Mouse (Mus musculus) heart, adult 2 months (tissue): ENCODE measurements at regions not wholly inside any gene's neighbourhood (a gene's known extent, or its start where the extent isn't known, plus 50 kb on each side); places are given as distances from the start of the nearest gene placed in this dataset.

Experiments used
- DNase-seq, 2 experiments: peaks; one replicate each; pipeline ENCODE4 v3.0.0; 2021
- H3K27ac ChIP-seq: fragments of 200-600 bp; 2 replicates; pipeline ENCODE4 v1.8.1; 2022
- H3K27me3 ChIP-seq: fragments of 200-500 bp; 2 replicates; pipeline ENCODE4 v1.6.1; 2012; ENCODE audit warnings: mild to moderate bottlenecking, low read length, inconsistent platforms, mixed read lengths; ENCODE audit not compliant: control insufficient read depth, insufficient read depth
- H3K36me3 ChIP-seq: fragments of 200-500 bp; 2 replicates; pipeline ENCODE4 v1.6.1; 2012; ENCODE audit warnings: low read length, inconsistent platforms; ENCODE audit not compliant: control insufficient read depth, insufficient read depth
- H3K4me1 ChIP-seq: fragments of 200-500 bp; 2 replicates; pipeline ENCODE4 v1.6.1; 2011; ENCODE audit warnings: low read length; ENCODE audit not compliant: control insufficient read depth, insufficient read depth
- H3K4me3 ChIP-seq: fragments of 200-600 bp; 2 replicates; pipeline ENCODE4 v1.8.1; 2022
- H3K79me2 ChIP-seq: fragments of 200-500 bp; replicated peaks from 2 replicates; pipeline ENCODE4 v1.6.1; 2012; ENCODE audit warnings: mild to moderate bottlenecking, inconsistent platforms, low read length, moderate library complexity, mixed read lengths; ENCODE audit not compliant: control insufficient read depth, insufficient read depth
- H3K9ac ChIP-seq: fragments of 200-500 bp; 2 replicates; pipeline ENCODE4 v1.6.1; 2012; ENCODE audit warnings: low read depth, mild to moderate bottlenecking, control low read depth, inconsistent platforms, low read length, mixed read lengths
- CTCF ChIP-seq: fragments of 200-600 bp; IDR thresholded peaks from 2 replicates; pipeline ENCODE4 v1.8.1; 2022; ENCODE audit warnings: antibody characterized with exemption, mild to moderate bottlenecking, moderate library complexity
- EP300 ChIP-seq: fragments of 200-500 bp; IDR thresholded peaks from 2 replicates; pipeline ENCODE4 v1.6.1; 2011; ENCODE audit warnings: low read depth, low read length, control low read depth; ENCODE audit not compliant: insufficient read depth
- POLR2A ChIP-seq: fragments of 200-500 bp; IDR thresholded peaks from 2 replicates; pipeline ENCODE4 v1.6.1; 2011; ENCODE audit warnings: mild to moderate bottlenecking, low read depth, low read length, control low read depth; ENCODE audit not compliant: insufficient read depth
- WGBS: fragments of 180-500 bp; shearing (Covaris S2); methylation state at CpG from one replicate; pipeline ENCODE4 v1.1.7; 2018; 5-methylcytosine and 5-hydroxymethylcytosine counted together
- intact Hi-C: fragments of 180-260 bp; cut with DNase I; formaldehyde crosslinking; loops from one replicate; pipeline ENCODE4 v1.15.1; 2025

DNA sequence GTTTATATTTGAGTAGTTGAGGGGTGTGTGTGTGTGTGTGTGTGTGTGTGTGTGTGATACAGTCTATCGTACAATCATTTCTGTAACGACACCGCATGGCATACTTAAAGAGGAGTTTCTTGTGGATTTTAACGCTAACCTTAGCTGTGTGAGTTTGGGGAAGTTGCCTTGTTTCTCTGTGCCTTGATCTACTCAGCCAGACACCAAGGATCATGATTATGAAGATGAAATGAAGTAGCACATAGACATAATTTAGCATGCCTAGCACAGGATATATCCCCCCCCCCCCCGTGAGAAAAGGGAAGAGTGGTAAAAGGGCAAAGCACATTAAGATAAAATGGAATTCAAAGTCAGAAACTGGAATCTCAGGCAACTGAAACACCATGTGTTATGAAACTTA lies 75.6 kb upstream of the Slc38a2 start:
- Histone ChIP-seq H3K27me3 (no peaks in the 10 kb centered on the region), H3K4me1 (peaks cover 11% of the 10 kb centered on the region), H3K79me2 (no peaks in the 10 kb centered on the region), H3K9ac (no peak overlapping the region), H3K36me3 (peaks cover 3% of the 10 kb centered on the region), H3K4me3 (no peak overlapping the region), H3K27ac (no peak overlapping the region)
- no peak for DNase-seq
- WGBS: 83% methylated on average over 5 of the region's 5 CpGs
- intact Hi-C loops: no loop called here
- no peak for TF ChIP-seq EP300
- no peak for TF ChIP-seq CTCF
- no peak for TF ChIP-seq POLR2A

DNA sequence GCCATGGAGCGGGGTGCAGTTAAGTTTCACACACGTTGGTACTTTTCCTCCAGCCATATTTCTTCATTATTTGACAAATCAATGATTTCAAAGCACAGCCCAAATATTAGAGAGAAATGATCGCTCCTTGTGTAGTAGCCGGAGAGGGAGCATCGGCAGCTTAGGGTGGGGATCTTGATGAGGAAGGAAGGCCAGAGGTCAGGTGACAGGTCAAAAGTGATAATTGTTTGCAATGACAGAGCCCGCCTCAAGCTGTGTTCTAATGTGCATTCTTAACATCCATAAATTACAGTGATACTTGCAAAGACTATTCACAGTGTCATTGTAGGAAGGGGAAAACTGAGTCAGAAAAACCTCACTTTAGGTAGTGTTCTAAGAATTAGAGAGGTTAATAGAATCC lies 75.1 kb upstream of the Slc38a2 start:
- Histone ChIP-seq H3K4me3 (no peak overlapping the region), H3K27me3 (no peaks in the 10 kb centered on the region), H3K36me3 (peaks cover 3% of the 10 kb centered on the region), H3K27ac (peak overlapping the region; percentile 73), H3K4me1 (peaks cover 14% of the 10 kb centered on the region), H3K9ac (no peak overlapping the region), H3K79me2 (no peaks in the 10 kb centered on the region)
- TF ChIP-seq CTCF: no peak
- TF ChIP-seq EP300: no peak
- no peak for TF ChIP-seq POLR2A
- WGBS: 51% methylated on average over 6 of the region's 6 CpGs
- DNase-seq: no peak
- intact Hi-C loops: loop anchor here (5.0 kb wide), 1 partner anchor 77 kb away; the partner anchor contains the start of gene Slc38a2

DNA sequence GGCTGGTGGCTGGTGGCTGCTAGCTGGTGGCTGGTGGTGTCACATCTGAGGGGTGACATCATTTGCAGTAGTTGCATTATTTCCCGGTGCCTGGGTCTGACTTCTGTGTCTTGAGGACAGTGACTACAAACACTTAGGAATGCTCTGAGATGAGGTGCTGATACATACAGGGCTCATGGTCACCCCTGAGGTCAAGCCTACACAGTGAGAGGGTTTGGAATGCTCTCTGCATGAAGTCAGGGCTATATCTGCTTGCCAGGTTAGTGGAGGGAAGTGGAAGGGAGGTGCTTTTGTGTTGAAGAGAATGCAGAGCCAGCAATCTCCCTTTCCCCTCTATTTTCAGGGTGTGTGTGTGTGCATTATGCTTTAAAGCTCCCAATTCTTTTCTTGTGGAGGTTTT lies 74.1 kb upstream of the Slc38a2 start:
- intact Hi-C loops: loop anchor here (5.0 kb wide), 1 partner anchor 76 kb away; the partner anchor contains the start of gene Slc38a2

GRCm38 (mm10) chr15:96772701-96773100 lies 73.2 kb upstream of the Slc38a2 start:
- no peak overlapping the region for H3K4me3 ChIP-seq
- 79% methylated on average over 8 of the region's 8 CpGs for WGBS
- H3K27me3 ChIP-seq: no peaks in the 10 kb centered on the region
- intact Hi-C loops: loop anchor here (5.0 kb wide), 1 partner anchor 75 kb away; the partner anchor contains the start of gene Slc38a2
- no peak for DNase-seq
- H3K4me1 ChIP-seq: peaks cover 12% of the 10 kb centered on the region
- no peaks in the 10 kb centered on the region for H3K79me2 ChIP-seq
- TF ChIP-seq CTCF (no peak), POLR2A (no peak), EP300 (no peak)
- H3K36me3 ChIP-seq: no peaks in the 10 kb centered on the region
- peak overlapping the region; percentile 64 for H3K27ac ChIP-seq
- H3K9ac ChIP-seq: no peak overlapping the region

More for the DNA sequence above, 74.1 kb upstream of the Slc38a2 start:
- DNase-seq: peak in 1 of 2 experiments; percentile 57
- TF ChIP-seq CTCF: no peak
- peak; percentile 60; the same call in 1 of the 2 replicates for TF ChIP-seq EP300
- Histone ChIP-seq H3K27ac (peak overlapping the region; percentile 73), H3K27me3 (no peaks in the 10 kb centered on the region), H3K9ac (peak overlapping the region; percentile 27; the same call in 1 of the 2 replicates), H3K36me3 (no peaks in the 10 kb centered on the region), H3K4me1 (peaks cover 14% of the 10 kb centered on the region), H3K4me3 (no peak overlapping the region), H3K79me2 (no peaks in the 10 kb centered on the region)
- 15% methylated on average over 1 of the region's 1 CpGs for WGBS

DNA sequence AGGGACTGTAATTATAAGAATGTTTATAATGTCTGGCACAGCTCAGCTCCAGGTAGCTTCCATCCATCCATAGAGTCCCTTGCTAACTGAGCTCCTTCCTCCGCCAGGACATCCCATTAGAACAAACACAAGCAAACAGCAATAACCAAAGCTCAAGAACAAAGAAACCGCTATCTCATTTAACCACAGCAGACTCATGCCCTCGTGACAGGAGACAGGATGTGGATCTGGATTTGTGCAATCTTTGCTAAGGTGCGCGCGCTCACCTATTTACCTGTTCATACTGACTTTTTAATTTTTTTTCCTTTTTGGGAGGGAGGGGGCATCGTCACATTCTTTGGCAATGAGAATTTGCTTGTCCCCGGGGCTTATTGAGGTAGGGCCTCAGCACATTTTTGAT lies 71.3 kb upstream of the Slc38a2 start:
- no peak overlapping the region; the same call in 1 of the 2 replicates for H3K27ac ChIP-seq
- H3K9ac ChIP-seq: no peak overlapping the region
- intact Hi-C loops: loop anchor here (5.0 kb wide), 1 partner anchor 73 kb away; the partner anchor contains the start of gene Slc38a2
- TF ChIP-seq EP300 (no peak), CTCF (no peak), POLR2A (no peak)
- no peaks in the 10 kb centered on the region for H3K36me3 ChIP-seq
- H3K4me1 ChIP-seq: peaks cover 12% of the 10 kb centered on the region
- H3K79me2 ChIP-seq: no peaks in the 10 kb centered on the region
- H3K27me3 ChIP-seq: no peaks in the 10 kb centered on the region
- H3K4me3 ChIP-seq: no peak overlapping the region
- no peak for DNase-seq
- 92% methylated on average over 8 of the region's 8 CpGs for WGBS

- Histone ChIP-seq H3K4me1 (peaks cover 12% of the 10 kb centered on the region), H3K36me3 (no peaks in the 10 kb centered on the region), H3K79me2 (no peaks in the 10 kb centered on the region), H3K27ac (peak overlapping the region; percentile 50), H3K9ac (no peak overlapping the region), H3K4me3 (no peak overlapping the region), H3K27me3 (no peaks in the 10 kb centered on the region)
- TF ChIP-seq CTCF: no peak
- DNase-seq: no peak
- intact Hi-C loops: loop anchor here (5.0 kb wide), 1 partner anchor 73 kb away; the partner anchor contains the start of gene Slc38a2
- 77% methylated on average over 7 of the region's 7 CpGs for WGBS
Observed at GRCm38 (mm10) chr15:96770299-96770698, 70.8 kb upstream of the Slc38a2 start.
